Mouse (Mus musculus) megakaryocyte, embryonic 14.5 days (primary cell): ENCODE measurements around the gene Zfp969. TPM values are rescaled to one million over a fixed set of nuclear protein-coding genes. Genes with fewer than 3 reads are reported as not detected.
"Not testable (repeated sequence)": the region's sequence is repeated elsewhere in the genome, so short reads cannot be mapped to it uniquely, and the experiment has no call there.

Experiments used
- H3K27me3 ChIP-seq: replicated peaks from 2 replicates; pipeline ENCODE3; 2012; ENCODE audit warnings: inconsistent platforms
- H3K36me3 ChIP-seq: replicated peaks from 2 replicates; pipeline ENCODE3; 2012; ENCODE audit warnings: low read length, inconsistent platforms, mixed read lengths
- H3K4me1 ChIP-seq: 2 replicates; pipeline ENCODE4 v1.6.1; 2012; ENCODE audit warnings: inconsistent platforms
- H3K4me3 ChIP-seq: replicated peaks from 2 replicates; pipeline ENCODE3; 2012; ENCODE audit warnings: moderate library complexity, mild to moderate bottlenecking, inconsistent platforms
- H3K9me3 ChIP-seq: 2 replicates; pipeline ENCODE4 v1.6.1; 2012; ENCODE audit warnings: inconsistent platforms
- polyA plus RNA-seq: library from polyadenylated mRNA; stranded (reverse); fragments of >175 nt; gene quantifications from 2 replicates; pipeline ENCODE4 v1.2.3, GENCODE M21; 2012; ENCODE audit warnings: low replicate concordance; ENCODE audit not compliant: insufficient read depth

Gene Zfp969
- polyA plus RNA-seq, result not detected in 2 replicates

DNA sequence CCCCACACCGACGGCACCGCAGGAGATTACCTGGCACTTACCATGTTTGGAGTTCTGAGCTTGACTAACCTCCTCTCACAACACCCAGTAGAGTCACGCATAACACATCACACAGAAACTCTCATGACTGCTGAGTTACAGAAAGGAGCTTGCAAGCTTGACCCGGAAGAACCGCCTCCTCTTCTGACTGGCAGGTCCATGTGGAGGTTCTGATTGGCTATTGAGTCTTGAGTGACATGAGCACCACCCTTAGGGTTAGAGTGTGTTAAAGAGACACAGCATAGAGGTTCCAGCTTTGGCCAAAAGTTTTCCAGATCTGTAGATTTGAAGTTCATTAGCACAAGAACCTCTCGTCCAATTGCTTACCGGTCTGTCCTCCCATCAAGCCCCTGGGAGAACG is at the start of gene Zfp969:
Gene Zfp969, minus strand, starts transcription at position 101 of the 400 bp plus-strand sequence.
- not testable (repeated sequence) for H3K36me3 ChIP-seq, H3K4me3 ChIP-seq, H3K4me1 ChIP-seq, H3K27me3 ChIP-seq, H3K9me3 ChIP-seq

DNA sequence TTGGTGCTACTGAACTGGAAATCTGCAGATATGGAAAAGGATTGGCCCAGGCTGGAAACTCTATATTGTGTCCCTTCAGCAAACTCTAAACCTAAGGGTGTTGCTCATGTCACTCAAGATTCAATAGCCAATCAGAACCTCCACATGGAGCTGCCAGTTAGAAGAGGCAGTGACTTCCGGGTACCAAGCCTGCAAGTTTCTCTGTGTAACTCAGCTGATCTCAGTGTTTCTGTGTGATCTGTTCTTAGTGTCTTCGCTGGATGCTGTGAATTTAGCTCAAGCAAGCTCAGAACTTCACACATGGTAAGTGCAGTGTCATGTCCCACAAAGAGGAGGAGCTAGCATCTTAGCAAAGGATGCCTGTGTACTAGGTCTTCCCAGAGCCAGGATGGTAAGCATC is 37.8 kb upstream of the Zfp969 start, which contains the start of gene Gm2007:
Gene Gm2007, plus strand, starts transcription at position 301 of the 400 bp plus-strand sequence.
- H3K27me3 ChIP-seq, result not testable (repeated sequence)

DNA sequence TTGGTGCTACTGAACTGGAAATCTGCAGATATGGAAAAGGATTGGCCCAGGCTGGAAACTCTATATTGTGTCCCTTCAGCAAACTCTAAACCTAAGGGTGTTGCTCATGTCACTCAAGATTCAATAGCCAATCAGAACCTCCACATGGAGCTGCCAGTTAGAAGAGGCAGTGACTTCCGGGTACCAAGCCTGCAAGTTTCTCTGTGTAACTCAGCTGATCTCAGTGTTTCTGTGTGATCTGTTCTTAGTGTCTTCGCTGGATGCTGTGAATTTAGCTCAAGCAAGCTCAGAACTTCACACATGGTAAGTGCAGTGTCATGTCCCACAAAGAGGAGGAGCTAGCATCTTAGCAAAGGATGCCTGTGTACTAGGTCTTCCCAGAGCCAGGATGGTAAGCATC is 59.8 kb downstream of the Zfp969 start, which contains the start of gene Gm11007:
Gene Gm11007, plus strand, starts transcription at position 301 of the 400 bp plus-strand sequence.
- H3K4me1 ChIP-seq, H3K27me3 ChIP-seq, H3K9me3 ChIP-seq, H3K36me3 ChIP-seq, H3K4me3 ChIP-seq: not testable (repeated sequence)

More for the DNA sequence above, 37.8 kb upstream of the Zfp969 start, which contains the start of gene Gm2007:
- not testable (repeated sequence) for H3K9me3 ChIP-seq, H3K4me3 ChIP-seq, H3K36me3 ChIP-seq, H3K4me1 ChIP-seq

Other genes starting within 250 kb of the Zfp969 start
- 0.58 TPM in 1 of 2 replicates, not detected in the other for gene Zfp965, start 233.7 kb downstream of the Zfp969 start, polyA plus RNA-seq
- not detected in 2 replicates for gene Gm11007, start 59.7 kb downstream of the Zfp969 start, polyA plus RNA-seq
- not detected in 2 replicates for gene Gm2007, start 37.9 kb upstream of the Zfp969 start, polyA plus RNA-seq
- not detected in 2 replicates for gene Gm14288, start 97.4 kb upstream of the Zfp969 start, polyA plus RNA-seq
- not detected in 2 replicates for gene Gm6710, start 165.6 kb upstream of the Zfp969 start, polyA plus RNA-seq
- not detected in 2 replicates for gene Zfp966, start 227.5 kb upstream of the Zfp969 start, polyA plus RNA-seq